Mouse (Mus musculus) left cerebral cortex, adult 9 months (tissue): ENCODE data around the gene Pfn2.
A peak's percentile ranks its signal among the peaks of the same experiment; 100 is the strongest.
"Not testable (repeated sequence)": the region's sequence is repeated elsewhere in the genome, so short reads cannot be mapped to it uniquely, and the experiment has no call there.

Source experiments
- DNase-seq, 2 experiments: peaks; one replicate each; pipeline ENCODE4 v3.0.0; 2022; ENCODE audit warnings: low spot score in 2 of 2

Pfn2 gene

DNA sequence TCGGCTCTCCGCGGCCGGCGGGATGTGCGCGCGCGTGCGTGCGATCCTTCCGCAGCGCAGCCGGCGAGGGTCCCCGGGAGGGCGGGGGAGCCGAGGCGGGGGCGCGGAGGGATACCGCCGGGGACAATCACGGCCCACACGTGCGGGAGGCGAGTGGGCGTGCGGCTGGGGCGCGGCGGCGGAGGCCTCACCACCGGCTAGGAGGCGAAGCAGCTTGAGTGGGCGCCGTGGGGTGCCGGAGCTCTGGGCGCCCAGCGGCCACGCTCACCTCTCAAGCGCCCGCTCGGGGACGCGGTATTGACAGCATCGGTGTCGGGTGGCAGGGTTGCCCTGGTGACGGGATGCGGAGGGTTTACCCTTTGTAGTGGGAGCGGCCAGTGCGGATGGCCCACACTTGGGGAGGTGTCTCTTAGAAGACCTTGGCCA lies at the start of gene Pfn2:
TSS of gene Pfn2 (minus strand) at position 320 of the 426 bp plus-strand sequence.
- peak in 1 of 2 experiments; percentile 68 for DNase-seq

DNA sequence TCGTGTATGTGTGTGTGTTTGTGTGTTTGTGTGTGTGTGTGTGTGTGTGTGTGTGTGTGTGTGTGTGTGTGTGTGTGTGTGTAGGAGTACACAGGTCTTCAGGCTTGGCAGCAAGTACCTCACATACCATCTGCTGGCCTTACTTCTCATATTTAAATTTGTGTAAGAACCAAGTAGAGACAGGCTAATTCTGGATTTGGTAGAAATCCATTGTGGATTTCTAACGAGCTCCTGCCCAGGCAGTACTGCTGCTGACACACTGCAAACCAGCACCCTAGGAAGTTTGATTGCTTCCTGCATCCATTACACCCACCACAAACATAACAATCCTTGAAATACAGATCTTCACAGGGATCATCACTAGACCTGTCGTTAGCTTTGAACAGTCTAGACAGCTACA lies 35.1 kb upstream of the Pfn2 start:
- peak; percentile 19 to 47 for DNase-seq

DNA sequence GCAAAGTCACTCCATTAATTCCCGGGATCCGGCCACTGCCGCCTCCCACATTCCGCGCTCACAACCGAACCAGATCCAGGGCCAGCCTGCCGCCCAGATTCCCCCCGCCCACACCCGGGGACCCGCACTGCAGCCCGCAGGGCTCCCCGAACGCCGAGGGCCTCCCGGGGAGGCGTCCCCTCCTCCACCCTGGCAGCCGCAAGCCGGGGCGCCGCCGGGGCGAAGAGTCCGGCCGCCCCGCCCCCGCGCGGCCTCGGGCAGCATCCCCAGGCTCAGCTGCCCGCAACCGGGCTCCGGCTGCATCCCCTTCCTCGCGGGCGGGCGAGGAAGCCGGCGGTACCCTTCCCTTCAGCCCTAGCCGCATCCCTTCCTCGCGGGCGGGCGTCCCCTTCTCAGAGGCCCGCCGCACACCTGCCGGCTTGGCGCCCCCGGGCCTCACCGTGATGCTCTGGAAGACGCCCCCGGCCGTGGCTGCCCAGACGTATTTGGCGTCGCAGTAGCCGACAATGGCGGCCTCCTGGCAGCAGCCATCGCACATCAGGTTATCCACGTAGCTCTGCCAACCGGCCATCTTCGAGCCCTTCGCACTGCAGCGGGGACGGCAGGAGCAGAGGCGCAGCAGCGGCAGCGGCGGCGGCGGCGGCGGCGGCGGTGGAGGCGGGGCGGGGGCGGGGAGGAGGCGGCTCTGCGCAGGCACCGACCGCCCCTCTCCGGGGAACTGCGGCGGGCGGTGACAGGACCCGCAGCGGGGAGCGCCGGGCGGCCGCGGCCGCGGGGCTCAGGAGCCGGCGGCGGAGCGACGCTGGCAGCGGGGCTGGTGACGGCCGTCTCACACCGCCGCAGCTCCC lies 743 bp downstream of the Pfn2 start:
- DNase-seq = peak in 1 of 2 experiments; percentile 60

DNA sequence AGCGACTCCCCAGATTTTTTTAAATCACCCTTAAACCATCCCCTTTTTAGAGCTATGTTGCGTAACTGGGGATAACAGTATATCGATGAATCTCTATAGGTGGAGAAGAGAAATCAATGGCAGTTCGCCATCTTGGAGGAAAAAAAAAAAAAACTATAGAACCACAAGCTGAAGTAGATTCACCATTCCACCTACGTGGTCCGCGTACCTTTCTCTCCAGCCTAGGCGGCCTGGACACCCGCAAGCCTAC lies 1.3 kb downstream of the Pfn2 start:
- no peak for DNase-seq

DNA sequence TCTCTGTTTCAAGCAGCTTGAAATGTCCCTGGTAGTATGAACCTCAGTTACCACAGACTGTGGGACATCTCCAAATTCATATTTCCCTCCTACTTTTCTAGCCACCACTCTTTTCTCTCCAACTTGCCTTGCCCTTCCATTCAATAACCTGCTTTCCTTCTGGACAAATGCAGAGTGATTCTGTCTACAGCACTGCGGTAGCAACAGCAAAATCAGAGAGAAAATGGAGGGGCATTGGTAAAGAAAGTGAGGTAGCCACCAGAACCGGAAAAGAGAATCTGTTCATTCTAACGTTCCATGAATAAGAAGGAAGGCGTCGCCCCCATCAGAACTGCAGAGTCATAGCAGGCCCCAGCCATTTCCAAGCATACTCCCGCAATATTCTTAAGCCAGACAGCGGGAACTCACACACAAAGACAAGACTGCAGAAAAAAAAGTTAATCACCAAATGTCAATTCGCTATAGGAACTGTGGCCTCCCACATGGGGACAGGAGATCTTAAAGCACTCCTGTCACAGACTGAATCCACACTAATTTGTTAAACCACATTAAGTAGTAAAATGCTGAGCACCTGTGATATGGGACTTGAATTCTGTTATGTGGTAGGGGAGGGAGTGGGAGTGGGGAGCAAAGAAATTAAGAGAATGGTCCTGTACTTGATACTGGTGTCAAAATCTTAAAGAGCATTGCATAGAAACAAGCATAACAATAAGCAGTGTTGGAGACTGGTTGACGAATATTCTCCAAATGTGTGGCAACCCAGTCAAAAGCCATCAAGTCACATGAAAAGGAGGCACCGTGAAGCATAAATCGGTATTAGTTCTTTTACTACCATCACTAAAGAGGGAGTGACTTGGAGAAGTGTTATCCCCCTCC lies 1.9 kb downstream of the Pfn2 start:
- DNase-seq = peak in 1 of 2 experiments; percentile 48

DNA sequence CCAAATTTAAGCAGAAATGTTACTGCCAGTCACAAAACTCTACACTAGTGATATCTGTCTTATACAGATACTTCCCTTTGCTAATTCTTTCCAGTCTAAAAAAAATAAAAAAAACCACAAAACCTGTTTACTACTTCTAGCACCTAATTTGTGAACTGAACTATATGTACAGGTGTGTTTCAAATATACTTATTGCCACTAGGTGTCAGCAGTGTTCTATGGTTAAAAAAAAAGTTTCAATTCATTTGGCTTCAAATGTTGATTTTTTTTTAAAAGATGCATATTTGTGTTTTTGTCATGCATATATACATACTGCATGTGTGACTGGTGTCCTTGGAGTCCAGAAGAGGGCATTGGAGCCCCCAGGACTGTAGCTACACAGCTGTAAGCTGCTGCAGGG lies 4.1 kb downstream of the Pfn2 start:
- no peak for DNase-seq

DNA sequence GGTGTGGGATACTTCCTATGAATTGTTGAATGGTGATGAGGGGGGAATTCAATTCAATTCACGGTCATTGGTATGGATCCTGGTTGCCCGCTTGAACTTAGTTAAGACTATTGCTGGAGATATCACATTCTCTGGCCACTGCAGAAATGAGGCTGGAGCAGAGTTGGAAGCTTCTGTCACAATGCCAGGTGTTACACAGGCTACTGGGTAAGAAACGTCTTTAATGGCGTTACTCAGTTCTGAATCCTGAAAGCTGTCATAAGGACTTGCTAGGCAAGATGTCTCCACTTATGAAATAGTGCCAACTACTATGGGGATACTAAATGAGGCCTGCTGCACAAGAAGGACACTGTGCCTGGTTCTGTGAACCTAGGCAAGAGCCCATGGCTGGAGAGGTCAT lies 11.0 kb downstream of the Pfn2 start:
- DNase-seq = no peak

DNA sequence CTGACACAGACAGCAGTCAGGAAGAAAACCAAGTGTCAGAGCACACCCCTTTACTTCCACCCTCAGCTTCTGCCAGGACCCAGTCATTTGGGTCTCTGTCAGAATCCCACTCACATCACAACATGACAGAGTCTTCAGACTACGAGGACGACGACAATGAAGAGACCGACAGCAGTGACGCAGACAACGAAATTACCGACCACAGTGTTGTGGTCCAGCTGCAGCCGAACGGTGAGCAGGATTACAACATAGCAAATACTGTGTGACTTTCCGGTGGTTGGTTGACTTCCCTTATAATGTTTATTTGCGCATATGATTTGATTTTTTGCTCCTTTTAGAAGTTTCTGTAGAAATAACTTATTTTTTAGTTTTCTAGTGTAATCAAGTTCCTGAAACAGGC lies 14.3 kb downstream of the Pfn2 start:
- no peak for DNase-seq

DNA sequence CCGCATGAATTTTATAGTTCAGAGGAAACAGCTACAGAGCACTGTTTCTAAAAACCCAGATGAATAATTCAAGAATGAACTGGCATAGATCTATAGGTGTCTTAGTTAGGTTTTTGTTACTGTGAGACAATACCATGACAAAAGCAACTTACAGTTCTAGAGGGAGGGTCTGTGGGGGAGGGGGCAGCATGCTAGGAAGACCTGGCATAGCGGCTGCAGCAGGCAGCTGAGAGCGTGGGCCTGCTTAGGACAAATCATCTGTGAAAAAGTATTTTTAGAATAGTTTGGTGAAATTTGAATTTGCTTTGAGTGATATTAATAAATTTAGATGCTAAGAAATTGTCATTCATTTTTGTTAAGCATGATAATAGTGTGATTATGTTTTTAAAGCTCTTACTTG lies 22.0 kb downstream of the Pfn2 start:
- DNase-seq = no peak

DNA sequence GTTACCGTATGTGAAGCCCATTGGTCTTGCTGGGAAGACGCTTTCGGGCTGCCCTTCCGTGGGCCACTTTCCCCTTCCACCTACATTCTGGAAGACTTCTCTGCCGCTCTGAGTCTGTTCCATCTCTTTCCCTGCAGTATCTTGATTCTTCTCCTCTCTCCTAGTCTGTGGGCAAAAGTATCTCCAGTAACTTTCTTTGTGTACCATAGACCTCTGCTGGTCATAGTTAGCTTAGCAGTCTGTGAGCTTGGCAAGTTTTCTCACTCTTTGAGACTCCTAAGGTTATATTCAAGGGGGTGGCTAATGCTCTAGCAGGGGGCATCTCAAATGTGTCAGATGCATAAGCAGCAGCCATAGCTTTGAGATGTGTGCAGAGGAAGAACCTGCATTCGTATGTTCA lies 32.4 kb downstream of the Pfn2 start:
- DNase-seq = no peak

DNA sequence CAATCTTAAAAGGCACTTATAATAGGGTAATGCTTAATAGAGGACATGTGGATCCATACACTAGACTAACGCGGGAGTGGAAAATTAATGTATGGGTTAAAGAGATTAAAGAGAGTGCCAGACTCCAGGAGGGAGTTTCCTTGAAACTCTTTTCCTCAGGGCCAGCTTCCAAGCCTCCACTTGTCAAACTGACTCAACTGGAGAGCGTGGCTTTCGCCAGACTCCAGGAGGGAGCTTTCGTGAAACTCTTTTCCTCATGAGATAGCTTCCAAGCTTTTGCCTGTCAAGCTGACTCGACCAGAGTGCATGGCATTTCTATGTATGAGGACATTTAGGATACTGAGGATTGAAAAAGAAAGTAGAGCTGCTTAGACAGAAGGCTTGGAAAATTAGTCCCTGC lies 52.8 kb downstream of the Pfn2 start:
- not testable (repeated sequence) for DNase-seq
